Mouse (Mus musculus): ENCODE measurements around the gene Gm2022. TPM values are rescaled to one million over a fixed set of nuclear protein-coding genes. Genes with fewer than 3 reads are reported as not detected.
"Not testable (repeated sequence)": the region's sequence is repeated elsewhere in the genome, so short reads cannot be mapped to it uniquely, and the experiment has no call there.

Gene Gm2022
- not detected in 2 replicates for polyA plus RNA-seq (2014; fragmentation: Nextera tagmentation; extraction: Ambion mirVana)

DNA sequence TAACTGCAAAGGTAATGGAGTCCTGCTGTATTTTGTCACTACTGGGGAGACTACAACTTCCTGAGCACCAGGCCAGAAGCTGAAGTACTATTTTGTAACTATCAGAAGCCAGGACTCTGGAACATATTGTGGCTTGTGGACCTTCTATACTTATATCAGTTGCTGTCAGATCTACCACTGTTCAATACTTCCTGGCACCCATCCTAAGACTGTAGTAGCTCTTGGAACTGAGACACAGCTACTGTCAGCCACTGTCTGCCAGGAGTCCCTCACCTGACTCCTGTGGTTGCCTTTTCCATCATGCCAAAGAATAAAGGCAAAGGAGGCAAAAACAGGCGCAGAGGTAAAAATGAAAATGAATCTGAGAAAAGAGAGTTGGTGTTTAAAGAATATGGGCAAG lies at the start of gene Gm2022:
Gene Gm2022 (plus strand): TSS at position 301 of the 400 bp plus-strand sequence.
- not testable (repeated sequence) for H3K4me2 ChIP-seq (ENCODE audit: low read length); H3K9me3 ChIP-seq (replicated peaks; ENCODE audit: control insufficient read depth, low read length); H3K36me3 ChIP-seq (ENCODE audit: control insufficient read depth, insufficient read depth, low read length); H3K27me3 ChIP-seq (replicated peaks; ENCODE audit: control insufficient read depth, insufficient read depth, low read length); H3K9ac ChIP-seq (ENCODE audit: low read length); H3K4me1 ChIP-seq (ENCODE audit: control insufficient read depth, insufficient read depth, low read length); H3K4me3 ChIP-seq (ENCODE audit: low read depth, low read length); DNase-seq (ENCODE audit: low spot score); H3K27ac ChIP-seq (ENCODE audit: low read depth, low read length); ATAC-seq
- WGBS: no CpG with 5 or more reads among the region's 1 CpGs

DNA sequence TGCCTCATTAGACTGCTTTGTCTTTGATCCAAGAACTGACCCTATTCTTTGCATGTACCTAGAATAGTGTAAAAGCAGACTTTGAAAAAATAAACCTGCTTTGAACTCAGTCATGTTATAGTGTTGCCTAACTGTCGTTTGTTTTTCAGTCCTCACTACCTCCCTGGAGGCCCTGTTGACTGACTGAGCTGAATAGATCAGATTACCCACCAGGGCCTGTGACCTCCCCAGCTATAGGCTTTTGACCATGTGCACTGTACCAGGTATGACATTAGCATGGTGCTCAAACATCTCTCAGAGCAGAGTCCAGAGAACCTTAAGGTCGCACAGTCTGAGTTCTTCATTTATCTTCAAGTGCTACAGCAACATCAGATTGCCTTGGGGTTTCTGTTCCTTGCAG lies 44.5 kb upstream of the Gm2022 start:
- H3K4me1 ChIP-seq (ENCODE audit: control insufficient read depth, insufficient read depth, low read length); H3K27ac ChIP-seq (ENCODE audit: low read depth, low read length); DNase-seq (ENCODE audit: low spot score); H3K36me3 ChIP-seq (ENCODE audit: control insufficient read depth, insufficient read depth, low read length); H3K9ac ChIP-seq (ENCODE audit: low read length); H3K4me2 ChIP-seq (ENCODE audit: low read length); H3K9me3 ChIP-seq (replicated peaks; ENCODE audit: control insufficient read depth, low read length); H3K4me3 ChIP-seq (ENCODE audit: low read depth, low read length); ATAC-seq; H3K27me3 ChIP-seq (replicated peaks; ENCODE audit: control insufficient read depth, insufficient read depth, low read length): not testable (repeated sequence)
- no CpG with 5 or more reads among the region's 2 CpGs for WGBS

- H3K27ac ChIP-seq (ENCODE audit: low read depth, low read length); H3K4me2 ChIP-seq (ENCODE audit: low read length); H3K9me3 ChIP-seq (replicated peaks; ENCODE audit: control insufficient read depth, low read length); DNase-seq (ENCODE audit: low spot score); H3K9ac ChIP-seq (ENCODE audit: low read length); ATAC-seq; H3K4me1 ChIP-seq (ENCODE audit: control insufficient read depth, insufficient read depth, low read length); H3K4me3 ChIP-seq (ENCODE audit: low read depth, low read length); H3K27me3 ChIP-seq (replicated peaks; ENCODE audit: control insufficient read depth, insufficient read depth, low read length); H3K36me3 ChIP-seq (ENCODE audit: control insufficient read depth, insufficient read depth, low read length): not testable (repeated sequence)
- WGBS: 92% methylated on average over 1 of the region's 1 CpGs
Measured at GRCm38 (mm10) chr12:87856067-87856466, 39.1 kb upstream of the Gm2022 start.

- not testable (repeated sequence) for H3K9me3 ChIP-seq (replicated peaks; ENCODE audit: control insufficient read depth, low read length)
- 86% methylated on average over 23 of the region's 23 CpGs for WGBS
Measured at GRCm38 (mm10) chr12:87861740-87862692, 33.2 kb upstream of the Gm2022 start.

GRCm38 (mm10) chr12:87863638-87864037 lies 31.5 kb upstream of the Gm2022 start:
- H3K9me3 ChIP-seq (replicated peaks; ENCODE audit: control insufficient read depth, low read length); H3K36me3 ChIP-seq (ENCODE audit: control insufficient read depth, insufficient read depth, low read length); H3K27me3 ChIP-seq (replicated peaks; ENCODE audit: control insufficient read depth, insufficient read depth, low read length); ATAC-seq; H3K4me2 ChIP-seq (ENCODE audit: low read length); H3K9ac ChIP-seq (ENCODE audit: low read length); H3K27ac ChIP-seq (ENCODE audit: low read depth, low read length); H3K4me3 ChIP-seq (ENCODE audit: low read depth, low read length); DNase-seq (ENCODE audit: low spot score); H3K4me1 ChIP-seq (ENCODE audit: control insufficient read depth, insufficient read depth, low read length): not testable (repeated sequence)
- WGBS: 95% methylated on average over 9 of the region's 11 CpGs

More at GRCm38 (mm10) chr12:87861740-87862692, 33.2 kb upstream of the Gm2022 start:
- H3K27ac ChIP-seq (ENCODE audit: low read depth, low read length); H3K36me3 ChIP-seq (ENCODE audit: control insufficient read depth, insufficient read depth, low read length); H3K27me3 ChIP-seq (replicated peaks; ENCODE audit: control insufficient read depth, insufficient read depth, low read length); DNase-seq (ENCODE audit: low spot score); H3K4me1 ChIP-seq (ENCODE audit: control insufficient read depth, insufficient read depth, low read length); ATAC-seq; H3K4me3 ChIP-seq (ENCODE audit: low read depth, low read length); H3K4me2 ChIP-seq (ENCODE audit: low read length); H3K9ac ChIP-seq (ENCODE audit: low read length): not testable (repeated sequence)

GRCm38 (mm10) chr12:87864048-87864447 lies 31.1 kb upstream of the Gm2022 start:
- H3K4me1 ChIP-seq (ENCODE audit: control insufficient read depth, insufficient read depth, low read length); H3K27me3 ChIP-seq (replicated peaks; ENCODE audit: control insufficient read depth, insufficient read depth, low read length); H3K27ac ChIP-seq (ENCODE audit: low read depth, low read length); H3K4me2 ChIP-seq (ENCODE audit: low read length); H3K4me3 ChIP-seq (ENCODE audit: low read depth, low read length); ATAC-seq; H3K36me3 ChIP-seq (ENCODE audit: control insufficient read depth, insufficient read depth, low read length); DNase-seq (ENCODE audit: low spot score); H3K9me3 ChIP-seq (replicated peaks; ENCODE audit: control insufficient read depth, low read length); H3K9ac ChIP-seq (ENCODE audit: low read length): not testable (repeated sequence)
- 87% methylated on average over 2 of the region's 2 CpGs for WGBS

- not testable (repeated sequence) for H3K36me3 ChIP-seq (ENCODE audit: control insufficient read depth, insufficient read depth, low read length); H3K4me3 ChIP-seq (ENCODE audit: low read depth, low read length); H3K27ac ChIP-seq (ENCODE audit: low read depth, low read length); H3K4me2 ChIP-seq (ENCODE audit: low read length); ATAC-seq; DNase-seq (ENCODE audit: low spot score); H3K9me3 ChIP-seq (replicated peaks; ENCODE audit: control insufficient read depth, low read length); H3K27me3 ChIP-seq (replicated peaks; ENCODE audit: control insufficient read depth, insufficient read depth, low read length); H3K4me1 ChIP-seq (ENCODE audit: control insufficient read depth, insufficient read depth, low read length); H3K9ac ChIP-seq (ENCODE audit: low read length)
- WGBS: 89% methylated on average over 5 of the region's 5 CpGs
Measured at GRCm38 (mm10) chr12:87873772-87874171, 21.4 kb upstream of the Gm2022 start, which contains the start of gene Gm2016. Gene Gm2016 (plus strand): TSS chr12:87874072.

DNA sequence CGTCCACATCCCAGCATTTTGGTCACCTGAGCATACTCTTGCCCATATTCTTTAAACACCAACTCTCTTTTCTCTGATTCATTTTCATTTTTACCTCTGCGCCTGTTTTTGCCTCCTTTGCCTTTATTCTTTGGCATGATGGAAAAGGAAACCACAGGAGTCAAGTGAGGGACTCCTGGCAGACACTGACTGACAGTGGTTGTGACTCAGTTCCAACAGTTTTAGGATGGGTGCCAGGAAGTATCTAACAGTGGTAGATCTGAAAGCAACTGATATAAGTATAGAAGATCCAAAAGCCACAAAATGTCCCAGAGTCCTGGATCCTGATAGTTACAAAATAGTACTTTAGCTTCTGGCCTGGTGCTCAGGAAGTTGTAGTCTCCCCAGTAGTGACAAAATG lies 24.6 kb downstream of the Gm2022 start, which contains the start of gene Gm2035:
Gene Gm2035 (minus strand): TSS at position 137 of the 400 bp plus-strand sequence.
- not testable (repeated sequence) for H3K36me3 ChIP-seq (ENCODE audit: control insufficient read depth, insufficient read depth, low read length); H3K9ac ChIP-seq (ENCODE audit: low read length); H3K27ac ChIP-seq (ENCODE audit: low read depth, low read length); H3K4me2 ChIP-seq (ENCODE audit: low read length); H3K9me3 ChIP-seq (replicated peaks; ENCODE audit: control insufficient read depth, low read length); H3K4me3 ChIP-seq (ENCODE audit: low read depth, low read length); H3K27me3 ChIP-seq (replicated peaks; ENCODE audit: control insufficient read depth, insufficient read depth, low read length); ATAC-seq; DNase-seq (ENCODE audit: low spot score); H3K4me1 ChIP-seq (ENCODE audit: control insufficient read depth, insufficient read depth, low read length)
- 88% methylated on average over 2 of the region's 2 CpGs for WGBS
